Mouse (Mus musculus): ENCODE measurements around the gene Dgkd. TPM values are rescaled to one million over a fixed set of nuclear protein-coding genes. Genes with fewer than 3 reads are reported as not detected.

The Dgkd gene
- polyA plus RNA-seq (2012) = 0.30 and 0.33 TPM in 2 replicates

GRCm38 (mm10) chr1:87852892-87853600 lies at the start of gene Dgkd:
TSS of gene Dgkd (plus strand) at chr1:87853287.
- Histone ChIP-seq H3K4me1 (ENCODE audit: control insufficient read depth) (peaks cover 45% of the 10 kb centered on the region), H3K4me3 (replicated peaks) (peak within 1 kb of the TSS; percentile 93), H3K9me3 (ENCODE audit: control insufficient read depth, low read length) (no peaks in the 10 kb centered on the region), H3K36me3 (ENCODE audit: control insufficient read depth) (no peaks in the 10 kb centered on the region), H3K27me3 (ENCODE audit: control insufficient read depth) (peaks cover 10% of the 10 kb centered on the region)
- TF ChIP-seq GATA1 (IDR thresholded peaks at IDR 0.05; ENCODE audit: low read length) = no peak
- no peak for TF ChIP-seq TAL1 (IDR thresholded peaks at IDR 0.05; ENCODE audit: low read length)

- H3K36me3 ChIP-seq (ENCODE audit: control insufficient read depth) = no peaks in the 10 kb centered on the region
- H3K4me3 ChIP-seq (replicated peaks) = no peak within 1 kb of the TSS
- H3K9me3 ChIP-seq (ENCODE audit: control insufficient read depth, low read length) = no peaks in the 10 kb centered on the region
- H3K4me1 ChIP-seq (ENCODE audit: control insufficient read depth) = no peaks in the 10 kb centered on the region; the same call in 1 of the 2 replicates
- no peaks in the 10 kb centered on the region for H3K27me3 ChIP-seq (ENCODE audit: control insufficient read depth)
- TF ChIP-seq TAL1 (IDR thresholded peaks at IDR 0.05; ENCODE audit: low read length) (no peak), GATA1 (IDR thresholded peaks at IDR 0.05; ENCODE audit: low read length) (no peak)
Measured at GRCm38 (mm10) chr1:87803576-87803975, 49.5 kb upstream of the Dgkd start, which contains the start of gene Sag. TSS of gene Sag (plus strand) at chr1:87803680.

- TF ChIP-seq GATA1 (IDR thresholded peaks at IDR 0.05; ENCODE audit: low read length) (no peak), TAL1 (IDR thresholded peaks at IDR 0.05; ENCODE audit: low read length) (no peak)
- H3K27me3 ChIP-seq (ENCODE audit: control insufficient read depth) = no peaks in the 10 kb centered on the region
- H3K4me3 ChIP-seq (replicated peaks) = no peak overlapping the region
- no peaks in the 10 kb centered on the region; the same call in 1 of the 2 replicates for H3K4me1 ChIP-seq (ENCODE audit: control insufficient read depth)
- H3K9me3 ChIP-seq (ENCODE audit: control insufficient read depth, low read length) = peaks cover 7% of the 10 kb centered on the region
- no peaks in the 10 kb centered on the region for H3K36me3 ChIP-seq (ENCODE audit: control insufficient read depth)
Measured at GRCm38 (mm10) chr1:87807751-87808150, 45.3 kb upstream of the Dgkd start.

GRCm38 (mm10) chr1:87811391-87811790 lies 41.7 kb upstream of the Dgkd start:
- TF ChIP-seq TAL1 (IDR thresholded peaks at IDR 0.05; ENCODE audit: low read length) = no peak
- TF ChIP-seq GATA1 (IDR thresholded peaks at IDR 0.05; ENCODE audit: low read length) = no peak
- no peaks in the 10 kb centered on the region for H3K36me3 ChIP-seq (ENCODE audit: control insufficient read depth)
- H3K4me1 ChIP-seq (ENCODE audit: control insufficient read depth) = no peaks in the 10 kb centered on the region; the same call in 1 of the 2 replicates
- peaks cover 7% of the 10 kb centered on the region for H3K9me3 ChIP-seq (ENCODE audit: control insufficient read depth, low read length)
- no peak overlapping the region for H3K4me3 ChIP-seq (replicated peaks)
- H3K27me3 ChIP-seq (ENCODE audit: control insufficient read depth) = no peaks in the 10 kb centered on the region

GRCm38 (mm10) chr1:87812061-87812460 lies 41.0 kb upstream of the Dgkd start:
- H3K4me1 ChIP-seq (ENCODE audit: control insufficient read depth) = no peaks in the 10 kb centered on the region; the same call in 1 of the 2 replicates
- no peak overlapping the region for H3K4me3 ChIP-seq (replicated peaks)
- TF ChIP-seq TAL1 (IDR thresholded peaks at IDR 0.05; ENCODE audit: low read length) (no peak), GATA1 (IDR thresholded peaks at IDR 0.05; ENCODE audit: low read length) (no peak)
- no peaks in the 10 kb centered on the region for H3K36me3 ChIP-seq (ENCODE audit: control insufficient read depth)
- peaks cover 7% of the 10 kb centered on the region for H3K9me3 ChIP-seq (ENCODE audit: control insufficient read depth, low read length)
- H3K27me3 ChIP-seq (ENCODE audit: control insufficient read depth) = no peaks in the 10 kb centered on the region

GRCm38 (mm10) chr1:87813155-87813554 lies 39.9 kb upstream of the Dgkd start:
- Histone ChIP-seq H3K4me3 (replicated peaks) (no peak overlapping the region), H3K27me3 (ENCODE audit: control insufficient read depth) (no peaks in the 10 kb centered on the region), H3K36me3 (ENCODE audit: control insufficient read depth) (no peaks in the 10 kb centered on the region), H3K9me3 (ENCODE audit: control insufficient read depth, low read length) (peaks cover 7% of the 10 kb centered on the region), H3K4me1 (ENCODE audit: control insufficient read depth) (no peaks in the 10 kb centered on the region)
- TF ChIP-seq GATA1 (IDR thresholded peaks at IDR 0.05; ENCODE audit: low read length) = no peak
- no peak for TF ChIP-seq TAL1 (IDR thresholded peaks at IDR 0.05; ENCODE audit: low read length)

- Histone ChIP-seq H3K27me3 (ENCODE audit: control insufficient read depth) (no peaks in the 10 kb centered on the region), H3K36me3 (ENCODE audit: control insufficient read depth) (no peaks in the 10 kb centered on the region), H3K4me1 (ENCODE audit: control insufficient read depth) (no peaks in the 10 kb centered on the region), H3K9me3 (ENCODE audit: control insufficient read depth, low read length) (peaks cover 7% of the 10 kb centered on the region), H3K4me3 (replicated peaks) (no peak overlapping the region)
- TF ChIP-seq TAL1 (IDR thresholded peaks at IDR 0.05; ENCODE audit: low read length) (no peak), GATA1 (IDR thresholded peaks at IDR 0.05; ENCODE audit: low read length) (no peak)
Measured at GRCm38 (mm10) chr1:87813681-87814080, 39.4 kb upstream of the Dgkd start.

GRCm38 (mm10) chr1:87824420-87824995 lies 28.6 kb upstream of the Dgkd start:
- no peak overlapping the region for H3K4me3 ChIP-seq (replicated peaks)
- no peaks in the 10 kb centered on the region for H3K36me3 ChIP-seq (ENCODE audit: control insufficient read depth)
- no peak for TF ChIP-seq TAL1 (IDR thresholded peaks at IDR 0.05; ENCODE audit: low read length)
- TF ChIP-seq GATA1 (IDR thresholded peaks at IDR 0.05; ENCODE audit: low read length) = no peak
- peaks cover 14% of the 10 kb centered on the region for H3K9me3 ChIP-seq (ENCODE audit: control insufficient read depth, low read length)
- peaks cover 3% of the 10 kb centered on the region for H3K4me1 ChIP-seq (ENCODE audit: control insufficient read depth)
- H3K27me3 ChIP-seq (ENCODE audit: control insufficient read depth) = no peaks in the 10 kb centered on the region

- no peaks in the 10 kb centered on the region for H3K36me3 ChIP-seq (ENCODE audit: control insufficient read depth)
- no peaks in the 10 kb centered on the region for H3K27me3 ChIP-seq (ENCODE audit: control insufficient read depth)
- H3K9me3 ChIP-seq (ENCODE audit: control insufficient read depth, low read length) = peaks cover 14% of the 10 kb centered on the region
- no peak overlapping the region for H3K4me3 ChIP-seq (replicated peaks)
- TF ChIP-seq TAL1 (IDR thresholded peaks at IDR 0.05; ENCODE audit: low read length) (no peak), GATA1 (IDR thresholded peaks at IDR 0.05; ENCODE audit: low read length) (no peak)
- peaks cover 3% of the 10 kb centered on the region for H3K4me1 ChIP-seq (ENCODE audit: control insufficient read depth)
Measured at GRCm38 (mm10) chr1:87825281-87825680, 27.8 kb upstream of the Dgkd start.

All from erythroblast, embryonic 14.5 days (primary cell).